Mouse (Mus musculus): ENCODE data around the gene Dapl1. TPM values are rescaled to one million over a fixed set of nuclear protein-coding genes. Genes with fewer than 3 reads are reported as not detected.

Gene Dapl1
- polyA plus RNA-seq, 1 experiment from 2014 or later = not detected

DNA sequence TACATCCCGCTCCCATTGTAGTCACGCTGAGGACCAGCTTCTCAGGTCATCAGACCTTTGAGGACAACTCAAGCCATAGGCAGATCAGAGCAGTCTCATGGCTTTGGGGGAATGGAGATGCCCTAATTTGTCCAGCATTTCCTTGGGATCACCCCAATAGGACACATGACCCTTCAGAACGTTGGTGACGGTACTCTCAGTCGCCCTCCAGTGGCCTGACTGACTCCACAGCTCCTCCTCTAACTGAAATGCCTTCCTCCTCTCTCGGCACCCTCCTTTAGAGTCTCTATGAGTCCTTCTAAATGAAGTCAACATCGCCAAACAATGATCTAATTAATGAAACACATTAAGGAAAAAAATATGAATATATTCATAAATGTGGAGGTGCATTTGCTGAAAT lies 5.9 kb downstream of the Dapl1 start:
- Histone ChIP-seq H3K27me3 (replicated peaks; ENCODE audit: control insufficient read depth, insufficient read depth, low read length) (no peaks in the 10 kb centered on the region; the same call in 1 of the 2 replicates), H3K27ac (ENCODE audit: low read length) (no peak overlapping the region), H3K9me3 (ENCODE audit: control insufficient read depth, low read length) (no peaks in the 10 kb centered on the region), H3K4me3 (replicated peaks; ENCODE audit: low read length) (no peak overlapping the region), H3K36me3 (ENCODE audit: control insufficient read depth, insufficient read depth) (no peaks in the 10 kb centered on the region), H3K4me2 (ENCODE audit: low read length) (no peak overlapping the region), H3K9ac (replicated peaks; ENCODE audit: low read depth, low read length) (no peak overlapping the region), H3K4me1 (replicated peaks; ENCODE audit: control insufficient read depth, insufficient read depth, low read length) (peaks cover 5% of the 10 kb centered on the region)
- no peak for ATAC-seq
- WGBS = 83% methylated on average over 7 of the region's 7 CpGs

- WGBS = 6% methylated on average over 13 of the region's 13 CpGs
- H3K9ac ChIP-seq (replicated peaks; ENCODE audit: low read depth, low read length) = no peak overlapping the region
- no peak overlapping the region for H3K27ac ChIP-seq (ENCODE audit: low read length)
- no peak overlapping the region for H3K4me3 ChIP-seq (replicated peaks; ENCODE audit: low read length)
- ATAC-seq = no peak
- no peaks in the 10 kb centered on the region for H3K9me3 ChIP-seq (ENCODE audit: control insufficient read depth, low read length)
- H3K27me3 ChIP-seq (replicated peaks; ENCODE audit: control insufficient read depth, insufficient read depth, low read length) = no peaks in the 10 kb centered on the region; the same call in 1 of the 2 replicates
- H3K4me2 ChIP-seq (ENCODE audit: low read length) = no peak overlapping the region
- peaks cover 5% of the 10 kb centered on the region for H3K4me1 ChIP-seq (replicated peaks; ENCODE audit: control insufficient read depth, insufficient read depth, low read length)
- no peaks in the 10 kb centered on the region for H3K36me3 ChIP-seq (ENCODE audit: control insufficient read depth, insufficient read depth)
These were observed 9.1 kb downstream of the Dapl1 start for GRCm38 (mm10) chr2:59493445-59494085.

- Histone ChIP-seq H3K4me2 (ENCODE audit: low read length) (no peak overlapping the region), H3K36me3 (ENCODE audit: control insufficient read depth, insufficient read depth) (no peaks in the 10 kb centered on the region), H3K27ac (ENCODE audit: low read length) (no peak overlapping the region), H3K27me3 (replicated peaks; ENCODE audit: control insufficient read depth, insufficient read depth, low read length) (no peaks in the 10 kb centered on the region), H3K4me3 (replicated peaks; ENCODE audit: low read length) (no peak overlapping the region), H3K4me1 (replicated peaks; ENCODE audit: control insufficient read depth, insufficient read depth, low read length) (no peaks in the 10 kb centered on the region), H3K9ac (replicated peaks; ENCODE audit: low read depth, low read length) (no peak overlapping the region), H3K9me3 (ENCODE audit: control insufficient read depth, low read length) (no peaks in the 10 kb centered on the region)
- ATAC-seq = no peak
- WGBS = 87% methylated on average over 8 of the region's 8 CpGs
These were observed 14.7 kb downstream of the Dapl1 start for GRCm38 (mm10) chr2:59499146-59499545.

DNA sequence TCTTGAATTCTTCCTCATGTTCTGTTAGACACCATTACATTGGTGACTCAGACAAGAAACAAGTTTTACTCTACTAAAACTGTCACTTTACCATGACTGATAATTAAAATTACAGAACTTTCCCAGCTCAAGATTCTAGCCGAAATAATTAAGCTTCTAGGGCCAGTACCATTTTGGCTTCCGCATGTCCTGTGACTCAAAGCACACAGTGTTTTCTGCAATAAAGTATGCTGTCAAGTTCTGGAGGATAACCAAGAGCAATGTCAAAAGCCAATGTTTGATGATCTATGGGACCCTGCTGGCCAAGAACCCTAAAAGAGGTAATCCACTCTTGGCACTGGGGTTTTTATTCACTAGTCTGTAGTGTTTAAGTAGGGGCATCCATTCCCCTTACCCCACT lies 15.3 kb downstream of the Dapl1 start:
- Histone ChIP-seq H3K27me3 (replicated peaks; ENCODE audit: control insufficient read depth, insufficient read depth, low read length) (no peaks in the 10 kb centered on the region), H3K4me1 (replicated peaks; ENCODE audit: control insufficient read depth, insufficient read depth, low read length) (no peaks in the 10 kb centered on the region), H3K4me3 (replicated peaks; ENCODE audit: low read length) (no peak overlapping the region), H3K9ac (replicated peaks; ENCODE audit: low read depth, low read length) (no peak overlapping the region), H3K4me2 (ENCODE audit: low read length) (no peak overlapping the region), H3K9me3 (ENCODE audit: control insufficient read depth, low read length) (no peaks in the 10 kb centered on the region), H3K27ac (ENCODE audit: low read length) (no peak overlapping the region), H3K36me3 (ENCODE audit: control insufficient read depth, insufficient read depth) (no peaks in the 10 kb centered on the region)
- 92% methylated on average over 2 of the region's 2 CpGs for WGBS
- no peak for ATAC-seq

DNA sequence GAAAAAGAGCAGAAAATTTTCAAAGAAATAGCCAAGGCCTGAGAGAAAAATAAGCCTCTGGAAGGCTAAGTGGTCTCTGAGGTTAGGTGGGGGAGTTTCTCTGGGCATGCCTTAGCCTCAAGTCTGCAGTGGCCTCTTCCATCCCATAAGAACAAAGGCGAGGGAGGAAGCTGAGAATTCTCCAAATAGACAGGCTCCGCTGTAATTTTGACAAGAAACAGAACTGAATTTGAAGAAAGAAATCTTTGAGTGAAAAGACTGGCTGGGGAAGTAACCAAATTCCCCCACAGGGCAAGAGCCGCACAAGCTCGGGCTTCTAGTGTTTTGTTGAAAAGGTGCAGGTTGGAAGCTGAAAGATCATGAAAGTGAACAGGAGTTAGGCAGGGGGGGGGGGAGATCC lies 24.6 kb downstream of the Dapl1 start:
- Histone ChIP-seq H3K4me1 (replicated peaks; ENCODE audit: control insufficient read depth, insufficient read depth, low read length) (peaks cover 4% of the 10 kb centered on the region), H3K9ac (replicated peaks; ENCODE audit: low read depth, low read length) (no peak overlapping the region), H3K27ac (ENCODE audit: low read length) (no peak overlapping the region), H3K36me3 (ENCODE audit: control insufficient read depth, insufficient read depth) (no peaks in the 10 kb centered on the region), H3K4me3 (replicated peaks; ENCODE audit: low read length) (no peak overlapping the region), H3K27me3 (replicated peaks; ENCODE audit: control insufficient read depth, insufficient read depth, low read length) (no peaks in the 10 kb centered on the region), H3K9me3 (ENCODE audit: control insufficient read depth, low read length) (no peaks in the 10 kb centered on the region), H3K4me2 (ENCODE audit: low read length) (no peak overlapping the region)
- WGBS = 74% methylated on average over 4 of the region's 4 CpGs
- ATAC-seq = no peak

- H3K9ac ChIP-seq (replicated peaks; ENCODE audit: low read depth, low read length) = no peak overlapping the region
These were observed 26.0 kb downstream of the Dapl1 start for GRCm38 (mm10) chr2:59510416-59510815.

DNA sequence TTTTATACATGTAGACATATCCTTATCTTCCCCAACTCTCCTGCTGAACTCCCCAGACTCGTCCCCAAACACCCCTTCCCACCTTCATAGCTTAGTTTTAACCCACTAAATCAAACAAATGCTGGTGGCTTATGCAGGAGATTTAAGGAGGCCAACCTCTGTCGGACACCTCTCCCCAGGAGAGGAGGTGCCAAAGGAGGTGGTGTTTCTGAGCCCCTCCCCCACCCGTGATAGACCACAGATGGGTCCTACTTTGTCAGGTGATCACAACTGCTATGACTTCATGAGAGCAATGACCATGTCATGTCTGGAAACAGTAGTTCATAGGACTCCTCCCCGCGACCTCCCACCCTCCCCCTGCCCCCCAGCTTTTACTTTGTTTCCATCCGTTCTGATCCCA lies 26.4 kb downstream of the Dapl1 start:
- ATAC-seq = no peak
- peaks cover 4% of the 10 kb centered on the region for H3K4me1 ChIP-seq (replicated peaks; ENCODE audit: control insufficient read depth, insufficient read depth, low read length)
- no peak overlapping the region for H3K9ac ChIP-seq (replicated peaks; ENCODE audit: low read depth, low read length)
- H3K27me3 ChIP-seq (replicated peaks; ENCODE audit: control insufficient read depth, insufficient read depth, low read length) = no peaks in the 10 kb centered on the region
- H3K9me3 ChIP-seq (ENCODE audit: control insufficient read depth, low read length) = no peaks in the 10 kb centered on the region
- 77% methylated on average over 6 of the region's 6 CpGs for WGBS
- no peak overlapping the region for H3K27ac ChIP-seq (ENCODE audit: low read length)
- no peaks in the 10 kb centered on the region for H3K36me3 ChIP-seq (ENCODE audit: control insufficient read depth, insufficient read depth)
- H3K4me2 ChIP-seq (ENCODE audit: low read length) = no peak overlapping the region
- H3K4me3 ChIP-seq (replicated peaks; ENCODE audit: low read length) = no peak overlapping the region

More at GRCm38 (mm10) chr2:59510416-59510815, 26.0 kb downstream of the Dapl1 start:
- no peaks in the 10 kb centered on the region for H3K9me3 ChIP-seq (ENCODE audit: control insufficient read depth, low read length)
- peaks cover 4% of the 10 kb centered on the region for H3K4me1 ChIP-seq (replicated peaks; ENCODE audit: control insufficient read depth, insufficient read depth, low read length)
- H3K27me3 ChIP-seq (replicated peaks; ENCODE audit: control insufficient read depth, insufficient read depth, low read length) = no peaks in the 10 kb centered on the region
- H3K27ac ChIP-seq (ENCODE audit: low read length) = no peak overlapping the region; the same call in 1 of the 2 replicates
- no peak overlapping the region for H3K4me2 ChIP-seq (ENCODE audit: low read length)
- no peak overlapping the region for H3K4me3 ChIP-seq (replicated peaks; ENCODE audit: low read length)
- WGBS = 59% methylated on average over 9 of the region's 9 CpGs
- H3K36me3 ChIP-seq (ENCODE audit: control insufficient read depth, insufficient read depth) = no peaks in the 10 kb centered on the region
- ATAC-seq = peak; percentile 40; the same call in 1 of the 2 replicates

DNA sequence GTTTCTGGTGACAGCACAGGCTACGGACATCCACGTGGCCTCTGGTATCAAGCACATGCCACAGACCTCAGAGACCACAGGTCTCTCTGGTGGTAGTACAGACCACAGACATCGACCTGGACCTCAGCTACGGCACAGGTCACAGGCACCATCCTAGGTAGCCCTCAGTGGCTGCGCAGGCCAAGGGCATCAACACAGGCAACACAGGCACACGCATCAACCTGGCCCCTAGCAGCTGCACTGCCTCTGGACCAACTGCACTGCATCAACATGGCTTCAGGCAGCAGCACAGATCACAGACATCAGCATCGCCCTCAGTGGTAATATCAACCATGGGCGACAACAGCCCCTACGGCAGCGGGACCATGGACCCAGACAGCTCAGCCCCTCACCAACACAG lies 36.2 kb downstream of the Dapl1 start:
- no peak overlapping the region for H3K9ac ChIP-seq (replicated peaks; ENCODE audit: low read depth, low read length)
- H3K4me3 ChIP-seq (replicated peaks; ENCODE audit: low read length) = no peak overlapping the region
- no peak overlapping the region for H3K4me2 ChIP-seq (ENCODE audit: low read length)
- ATAC-seq = no peak
- H3K27me3 ChIP-seq (replicated peaks; ENCODE audit: control insufficient read depth, insufficient read depth, low read length) = no peaks in the 10 kb centered on the region
- no peaks in the 10 kb centered on the region; the same call in 1 of the 2 replicates for H3K4me1 ChIP-seq (replicated peaks; ENCODE audit: control insufficient read depth, insufficient read depth, low read length)
- H3K9me3 ChIP-seq (ENCODE audit: control insufficient read depth, low read length) = no peaks in the 10 kb centered on the region
- H3K27ac ChIP-seq (ENCODE audit: low read length) = no peak overlapping the region
- WGBS = 97% methylated on average over 10 of the region's 10 CpGs
- H3K36me3 ChIP-seq (ENCODE audit: control insufficient read depth, insufficient read depth) = no peaks in the 10 kb centered on the region

DNA sequence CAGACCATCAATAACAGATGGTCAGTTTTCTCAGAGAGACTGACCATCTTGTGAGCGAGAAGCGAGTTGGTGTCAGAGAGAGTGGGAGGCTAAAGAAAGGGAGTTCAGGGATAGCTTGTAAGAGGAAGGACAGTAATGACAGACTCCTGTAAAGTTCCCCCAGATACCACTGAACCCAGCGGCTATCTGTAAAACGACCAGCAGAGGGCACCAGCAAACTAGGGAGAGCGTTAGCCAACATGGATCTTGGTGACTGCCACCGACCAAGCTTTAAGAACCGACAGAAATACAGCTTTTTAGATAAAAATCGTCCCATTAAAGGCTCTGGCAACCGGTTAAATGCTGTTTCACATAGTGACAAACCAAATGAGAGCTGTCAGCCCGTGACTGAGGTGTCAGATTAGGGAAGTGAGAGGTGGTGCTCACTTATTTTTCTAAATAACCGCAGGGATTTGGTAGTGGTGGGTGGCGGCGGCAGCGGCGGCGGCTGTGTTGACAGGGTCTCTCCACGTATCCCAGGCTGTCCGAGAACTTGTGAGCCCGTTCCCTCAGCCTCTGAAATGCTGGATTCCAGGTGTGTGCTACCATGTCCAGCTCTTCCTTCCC lies 37.7 kb downstream of the Dapl1 start:
- Histone ChIP-seq H3K4me3 (replicated peaks; ENCODE audit: low read length) (peak overlapping the region; percentile 35), H3K9ac (replicated peaks; ENCODE audit: low read depth, low read length) (peak overlapping the region; percentile 48), H3K36me3 (ENCODE audit: control insufficient read depth, insufficient read depth) (no peaks in the 10 kb centered on the region), H3K27ac (ENCODE audit: low read length) (no peak overlapping the region), H3K27me3 (replicated peaks; ENCODE audit: control insufficient read depth, insufficient read depth, low read length) (no peaks in the 10 kb centered on the region), H3K4me1 (replicated peaks; ENCODE audit: control insufficient read depth, insufficient read depth, low read length) (no peaks in the 10 kb centered on the region; the same call in 1 of the 2 replicates), H3K4me2 (ENCODE audit: low read length) (peak overlapping the region; percentile 57), H3K9me3 (ENCODE audit: control insufficient read depth, low read length) (no peaks in the 10 kb centered on the region)
- peak; percentile 91 for ATAC-seq
- 8% methylated on average over 19 of the region's 19 CpGs for WGBS

All from forebrain, embryonic 16.5 days (tissue).